Mouse (Mus musculus) right cerebral cortex, postnatal 25 days (tissue): ENCODE data around the gene Zmiz1.

Experiments used
- DNase-seq: peaks from one replicate; pipeline ENCODE4 v3.0.0; 2022

Gene Zmiz1

DNA sequence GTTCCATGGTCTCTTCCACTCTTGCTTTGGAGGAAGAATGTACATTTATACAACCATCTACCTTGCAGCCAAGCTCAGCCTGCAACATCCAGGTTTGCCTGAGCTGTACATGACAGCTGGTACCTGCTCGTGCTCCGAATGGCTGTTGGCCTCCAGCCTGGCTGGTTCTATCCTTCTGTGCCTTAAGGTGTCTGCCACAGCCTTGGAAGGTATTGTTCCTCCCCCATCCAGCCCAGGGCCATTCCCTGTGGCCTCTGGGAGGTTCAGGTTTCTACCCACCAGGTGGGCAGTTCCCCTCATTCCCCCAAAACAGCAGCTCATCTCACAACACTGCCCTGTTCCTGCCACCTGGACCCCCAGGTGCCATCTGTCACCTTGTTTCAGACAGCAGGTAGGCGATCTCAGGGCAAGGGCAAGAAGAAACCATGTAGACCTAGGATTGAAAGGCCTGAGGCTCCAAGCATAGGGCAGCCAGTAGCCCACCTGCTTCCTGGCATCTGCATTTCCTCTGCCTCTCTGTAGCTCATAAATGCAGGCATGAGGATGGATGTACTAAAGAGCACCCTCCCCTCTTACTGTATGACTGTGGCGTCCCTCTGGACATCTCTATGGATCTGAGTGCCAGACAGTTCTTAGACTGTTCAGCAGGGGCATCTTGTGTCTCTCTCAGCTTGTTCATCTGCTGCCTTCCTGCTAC lies 160.2 kb downstream of the Zmiz1 start:
- no peak for DNase-seq

GRCm38 (mm10) chr14:25620766-25621165 lies 161.8 kb downstream of the Zmiz1 start:
- DNase-seq: no peak

DNA sequence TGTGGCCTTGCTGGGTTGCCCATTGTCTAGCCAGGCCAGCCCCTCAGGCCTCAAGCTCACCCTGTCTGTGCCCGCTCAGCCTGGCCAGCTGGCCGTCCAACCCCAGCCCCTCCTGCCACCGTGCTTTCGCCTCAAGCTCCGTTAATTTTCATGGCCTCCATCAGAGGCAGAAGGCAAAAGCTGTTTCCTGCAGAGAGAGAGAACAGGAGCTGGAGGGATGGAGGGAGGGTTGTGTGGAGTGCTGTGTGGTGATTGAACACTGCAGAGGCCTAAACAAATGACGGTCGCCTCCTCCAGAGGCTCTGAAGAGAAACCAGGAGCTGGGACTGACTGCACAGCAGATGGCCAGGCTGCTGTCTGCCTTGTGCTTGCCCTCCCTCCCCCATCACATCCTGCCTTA lies 164.7 kb downstream of the Zmiz1 start:
- no peak for DNase-seq

GRCm38 (mm10) chr14:25624659-25625058 lies 165.7 kb downstream of the Zmiz1 start:
- DNase-seq: no peak

DNA sequence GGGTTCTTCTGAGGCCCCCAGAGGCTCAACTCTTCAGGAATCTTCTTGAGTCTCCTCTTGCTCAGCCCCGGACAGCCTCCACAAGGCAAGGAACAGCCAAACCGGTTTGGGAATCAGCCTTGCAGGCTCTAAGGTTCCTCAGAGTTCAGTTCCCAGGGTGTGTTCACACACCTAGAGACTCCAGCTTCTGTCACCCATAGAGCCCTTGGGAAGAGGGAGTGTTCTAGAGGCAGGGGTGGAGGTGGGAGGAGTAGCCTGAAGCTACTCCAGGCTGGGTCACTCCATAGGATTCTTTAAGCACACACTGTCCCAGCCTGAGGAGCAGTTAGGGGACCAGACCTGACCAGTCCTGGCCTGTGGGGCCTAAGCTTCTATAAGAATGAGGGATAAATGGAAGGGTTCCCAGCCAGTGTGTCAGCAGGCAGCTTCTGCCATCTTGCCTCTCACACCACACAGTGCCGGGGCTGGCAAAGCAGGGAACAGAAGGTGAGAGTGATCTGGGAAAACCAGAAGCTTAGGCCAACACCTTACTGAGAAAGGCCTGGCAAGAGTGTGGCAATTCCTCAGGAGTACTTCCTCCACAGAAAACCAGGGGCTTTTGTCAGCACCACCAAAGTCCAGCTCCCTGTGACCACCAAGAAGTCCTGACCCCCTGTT lies 168.7 kb downstream of the Zmiz1 start:
- no peak for DNase-seq

- no peak for DNase-seq
Observed at GRCm38 (mm10) chr14:25628448-25629099, 169.6 kb downstream of the Zmiz1 start.

- DNase-seq: peak; percentile 52
Observed at GRCm38 (mm10) chr14:25629866-25630606, 171.1 kb downstream of the Zmiz1 start.

- no peak for DNase-seq
Observed at GRCm38 (mm10) chr14:25630647-25631409, 171.8 kb downstream of the Zmiz1 start.

GRCm38 (mm10) chr14:25631481-25631880 lies 172.5 kb downstream of the Zmiz1 start:
- DNase-seq: no peak

DNA sequence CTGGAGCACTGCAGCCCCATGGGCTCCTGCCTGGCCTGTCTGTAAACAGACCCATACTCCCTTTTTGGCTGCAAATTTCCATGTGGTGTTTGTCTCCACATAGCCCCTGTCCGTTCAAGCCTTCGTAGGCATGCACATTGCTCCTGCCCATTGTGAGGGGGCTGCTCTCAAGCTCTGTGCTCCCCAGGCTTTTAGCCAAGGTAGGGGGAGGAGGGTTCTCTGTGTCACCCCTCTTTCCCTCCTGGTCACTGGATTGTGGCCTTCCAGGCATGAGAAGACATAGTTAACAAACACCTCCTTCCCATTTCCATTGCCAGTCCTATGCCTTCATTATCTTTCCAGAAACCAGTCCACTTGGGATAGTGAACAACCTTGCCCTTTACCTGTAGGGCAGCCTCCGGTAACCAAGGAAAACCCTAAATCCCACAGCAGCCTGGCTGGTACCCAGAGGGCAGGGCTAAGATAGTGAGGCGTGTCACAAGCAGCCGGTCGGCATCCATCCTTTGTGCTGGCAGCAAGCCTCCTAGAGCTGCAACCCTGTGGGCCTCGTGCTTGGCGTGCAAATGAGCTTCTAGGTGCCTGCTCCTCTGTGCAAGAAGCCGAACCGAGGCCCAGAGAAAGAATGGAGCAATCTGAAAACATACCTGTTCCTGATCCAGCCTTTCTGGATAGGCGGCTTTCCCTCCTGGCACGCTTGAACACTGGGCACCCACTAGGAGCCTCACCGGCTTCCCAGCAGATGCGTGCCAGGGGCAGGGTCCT lies 174.7 kb downstream of the Zmiz1 start:
- no peak for DNase-seq

DNA sequence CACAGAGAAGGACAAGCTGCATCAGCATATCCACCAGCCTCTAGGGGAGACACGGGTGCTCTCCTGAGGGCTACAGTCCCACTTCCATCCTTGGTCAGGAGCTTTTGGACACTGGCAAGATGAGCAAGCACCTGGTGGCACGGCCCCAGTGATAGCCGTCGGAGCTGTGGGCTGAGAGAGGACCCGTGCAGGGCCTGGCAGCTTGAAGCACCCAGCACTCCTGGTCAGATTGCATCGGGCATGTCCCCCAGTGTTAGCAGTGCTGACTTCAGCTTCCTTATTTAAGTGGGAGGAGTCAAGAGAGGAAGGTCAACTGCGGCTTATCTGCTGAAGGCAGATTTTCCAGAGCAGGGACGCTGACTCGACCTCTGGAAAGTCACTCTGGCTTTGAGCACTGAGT lies 175.3 kb downstream of the Zmiz1 start:
- DNase-seq: no peak

DNA sequence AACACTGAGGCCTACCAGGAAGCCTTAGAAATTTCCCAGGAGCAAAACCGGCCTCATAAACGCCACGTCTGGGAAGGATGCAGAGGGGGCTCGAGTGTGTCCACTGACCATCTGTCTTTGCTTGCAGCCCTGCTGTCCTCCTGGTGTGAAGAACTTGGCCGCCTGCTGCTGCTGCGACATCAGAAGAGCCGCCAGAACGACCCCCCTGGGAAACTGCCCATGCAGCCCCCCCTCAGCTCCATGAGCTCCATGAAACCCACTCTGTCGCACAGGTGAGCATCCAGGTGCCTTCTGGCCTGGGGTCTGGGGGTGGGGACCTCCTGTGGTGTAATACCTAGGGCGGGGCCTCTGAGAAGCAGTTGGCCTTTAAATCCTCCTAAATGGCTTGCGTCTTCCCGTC lies 176.8 kb downstream of the Zmiz1 start:
- DNase-seq: no peak

DNA sequence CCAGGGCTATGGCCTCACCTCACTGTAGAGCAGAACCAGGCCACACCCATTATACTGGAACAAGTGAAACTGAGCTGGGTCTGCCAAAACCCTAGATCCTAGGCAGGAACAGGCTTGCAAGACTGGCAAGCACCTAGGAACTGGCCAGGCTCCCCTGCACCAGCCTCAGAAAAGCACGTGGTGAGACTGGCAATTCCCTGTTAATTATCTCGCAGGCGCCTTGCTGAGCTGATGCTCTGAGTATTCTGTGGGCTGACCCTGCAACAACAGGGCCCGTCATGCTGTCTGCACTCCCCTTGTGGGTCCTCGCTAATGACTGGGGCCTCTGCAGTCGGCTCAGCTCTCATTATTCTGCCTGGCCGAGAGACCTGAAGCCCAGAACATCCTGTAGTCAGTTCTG lies 177.3 kb downstream of the Zmiz1 start:
- DNase-seq: peak; percentile 42

DNA sequence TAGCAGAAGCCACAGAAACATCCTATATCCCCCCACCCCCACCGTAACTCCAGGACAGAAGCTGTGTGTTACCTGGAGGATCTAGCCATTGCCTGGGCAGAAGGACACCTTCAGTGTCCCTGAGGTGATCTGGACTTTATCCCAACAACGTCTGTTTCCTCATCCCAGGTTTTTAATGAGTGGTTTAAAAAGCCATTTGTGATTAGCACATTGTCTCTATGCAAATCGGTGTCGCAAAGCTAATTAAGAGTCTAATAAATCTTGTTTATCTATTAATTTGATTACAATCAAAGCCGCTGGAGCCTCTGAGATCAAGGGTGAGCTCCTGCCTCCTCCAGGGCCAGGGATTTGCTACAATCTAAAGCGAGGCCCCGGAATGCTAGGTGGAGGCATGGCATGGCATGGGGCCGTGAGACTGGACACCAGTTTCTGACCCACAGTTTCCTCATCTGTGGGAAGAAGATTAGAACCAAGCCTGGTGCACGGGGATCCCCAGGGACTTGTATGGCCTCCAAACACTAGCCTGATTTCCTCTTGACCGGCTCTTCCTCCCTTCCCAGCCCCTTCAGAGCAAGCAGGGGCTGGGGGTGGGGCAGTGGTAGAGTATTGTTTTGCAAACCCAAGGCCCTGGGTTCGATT lies 180.3 kb downstream of the Zmiz1 start:
- no peak for DNase-seq

GRCm38 (mm10) chr14:25639979-25640378 lies 181.0 kb downstream of the Zmiz1 start:
- no peak for DNase-seq

DNA sequence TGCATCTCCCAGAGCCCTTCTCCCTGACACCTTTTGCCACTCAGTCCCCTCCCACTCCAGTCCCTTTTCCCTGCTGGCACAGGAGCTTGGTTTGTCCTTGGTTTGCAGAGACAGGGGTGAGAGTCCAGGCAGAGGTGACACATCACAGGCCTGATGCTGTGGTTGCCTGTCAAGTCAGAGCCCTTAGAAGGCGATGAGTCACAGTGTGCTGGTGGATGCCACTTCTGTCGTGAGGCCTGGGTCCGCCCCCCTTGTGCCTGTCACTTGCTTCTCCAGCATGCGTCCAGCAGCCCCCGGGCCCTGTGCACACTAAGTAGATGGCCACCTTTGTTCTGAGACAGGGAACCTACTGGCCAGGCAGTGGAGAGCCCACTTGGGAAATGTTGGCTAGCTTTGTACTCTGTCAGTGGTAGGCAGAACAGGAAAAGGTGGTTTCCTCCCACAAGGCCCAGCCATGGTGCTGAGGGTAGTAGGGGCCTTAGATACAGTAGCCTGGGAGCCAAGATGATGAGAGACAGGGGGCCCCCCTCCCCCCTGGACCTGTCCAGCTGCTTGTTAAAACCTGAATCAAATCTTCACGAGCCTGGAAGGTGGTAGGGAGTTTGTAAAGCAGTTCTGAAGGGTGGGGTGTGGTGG lies 181.6 kb downstream of the Zmiz1 start:
- no peak for DNase-seq

- DNase-seq: no peak
Observed at GRCm38 (mm10) chr14:25641067-25641466, 182.1 kb downstream of the Zmiz1 start.

GRCm38 (mm10) chr14:25645717-25646116 lies 186.7 kb downstream of the Zmiz1 start:
- no peak for DNase-seq

DNA sequence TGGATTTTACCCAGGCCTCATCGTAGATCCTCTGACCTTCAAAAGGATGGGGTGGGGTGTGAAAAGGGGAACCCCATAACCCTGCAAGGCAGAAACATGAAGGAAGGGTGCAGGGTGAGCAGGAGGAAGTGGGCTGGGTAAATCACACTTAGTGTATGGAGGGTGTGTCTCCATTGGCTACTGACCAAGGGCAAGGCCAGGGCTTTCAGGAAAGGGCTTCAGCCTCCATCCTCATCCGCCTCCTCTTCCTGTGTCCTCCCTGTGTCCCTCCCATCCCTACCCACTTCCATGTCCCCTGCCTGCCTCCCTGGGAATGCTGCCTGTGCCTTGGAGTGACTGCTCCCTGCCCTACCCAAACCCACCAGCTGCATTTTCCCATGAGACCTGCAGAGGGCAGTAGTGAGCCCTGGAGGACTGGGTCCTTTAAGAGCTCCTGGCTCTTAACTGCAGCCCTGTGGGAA lies 187.2 kb downstream of the Zmiz1 start:
- DNase-seq: peak; percentile 64

GRCm38 (mm10) chr14:25651131-25651530 lies 192.1 kb downstream of the Zmiz1 start:
- no peak for DNase-seq

DNA sequence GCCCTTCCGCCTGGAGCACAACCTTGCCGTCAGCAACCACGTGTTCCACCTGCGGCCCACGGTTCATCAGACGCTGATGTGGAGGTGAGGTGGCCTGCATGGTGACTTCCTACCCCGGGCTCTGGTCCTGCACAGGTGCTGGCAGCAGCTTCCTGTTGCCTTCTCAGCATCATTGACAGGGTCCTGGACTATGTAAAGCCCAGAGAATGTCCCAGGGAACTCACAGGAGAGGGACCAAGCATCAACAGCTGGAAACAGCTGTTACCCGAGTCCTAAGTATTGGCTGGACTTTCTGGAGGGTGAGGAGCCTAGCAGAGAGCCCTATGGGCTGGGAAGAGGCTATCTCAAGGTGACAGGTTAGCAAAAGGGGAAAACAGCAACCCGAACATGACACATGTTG lies 192.9 kb downstream of the Zmiz1 start:
- no peak for DNase-seq
